Mouse (Mus musculus): ENCODE measurements around the gene Hhipl2. TPM values are rescaled to one million over a fixed set of nuclear protein-coding genes. Genes with fewer than 3 reads are reported as not detected.

Gene Hhipl2
- total RNA-seq, 2 experiments from 2014 or later = 0.19 to 0.29 TPM

DNA sequence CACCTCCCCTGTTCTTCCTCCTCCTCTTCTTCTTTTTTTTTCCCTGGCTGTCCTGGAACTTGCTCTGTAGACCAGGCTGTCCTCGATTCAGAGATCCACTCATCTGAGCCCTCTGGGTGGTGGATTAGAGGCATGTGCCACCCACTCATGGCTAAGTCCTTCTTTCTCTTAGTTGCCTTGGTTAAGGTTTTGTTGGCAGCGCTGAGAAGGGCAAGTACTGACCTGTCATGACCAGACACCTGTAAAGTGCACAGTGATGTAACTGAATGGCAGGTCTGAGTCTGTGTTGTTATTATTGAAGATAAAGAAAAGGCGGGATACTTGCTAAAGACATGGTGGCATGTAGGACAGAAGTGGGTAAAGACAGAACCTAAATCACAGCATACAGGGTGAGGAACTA is 14.6 kb upstream of the Hhipl2 start:
- no peak for DNase-seq (ENCODE audit: extremely low spot score in 1 of 2, low spot score in 2 of 2)
- TF ChIP-seq CTCF (IDR thresholded peaks at IDR 0.05) = no peak
- Histone ChIP-seq H3K4me3 (no peak overlapping the region), H3K27ac (no peak overlapping the region)
- intact Hi-C loops (cut with DNase I) = no loop called here

DNA sequence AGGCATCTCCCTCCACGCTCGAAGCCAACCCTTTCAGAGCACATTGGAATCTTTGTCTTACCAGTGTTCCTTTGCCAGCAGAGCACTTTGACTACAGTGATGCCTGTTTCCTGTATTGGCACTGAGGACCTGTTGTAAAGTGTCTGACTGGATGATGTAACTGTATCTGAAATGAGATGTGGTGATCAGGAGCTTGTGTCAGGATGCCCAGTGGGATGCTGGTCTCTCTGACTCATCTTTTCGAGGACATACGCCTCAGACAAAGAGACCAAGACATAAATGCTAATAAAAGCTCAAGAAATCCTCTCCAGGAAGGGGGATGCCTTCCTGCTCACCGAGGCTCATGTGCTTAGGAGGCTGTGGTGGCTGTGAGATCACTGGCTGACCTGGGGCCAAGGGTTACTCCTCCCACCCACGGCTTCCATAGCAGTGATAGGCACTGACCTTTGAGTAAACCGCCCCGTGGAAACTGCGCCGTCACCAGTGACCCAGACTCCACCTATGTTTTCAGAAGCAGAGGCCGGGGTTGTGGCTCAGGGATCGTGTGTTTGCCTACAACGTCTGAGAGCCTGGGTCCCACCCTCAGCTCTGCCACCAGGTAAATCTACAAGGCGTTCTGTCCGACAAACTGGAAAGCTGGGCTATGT is 3.8 kb upstream of the Hhipl2 start:
- intact Hi-C loops (cut with DNase I) = no loop called here
- no peak for DNase-seq (ENCODE audit: extremely low spot score in 1 of 2, low spot score in 2 of 2)
- Histone ChIP-seq H3K4me3 (no peak overlapping the region), H3K27ac (no peak overlapping the region)
- no peak for TF ChIP-seq CTCF (IDR thresholded peaks at IDR 0.05)

DNA sequence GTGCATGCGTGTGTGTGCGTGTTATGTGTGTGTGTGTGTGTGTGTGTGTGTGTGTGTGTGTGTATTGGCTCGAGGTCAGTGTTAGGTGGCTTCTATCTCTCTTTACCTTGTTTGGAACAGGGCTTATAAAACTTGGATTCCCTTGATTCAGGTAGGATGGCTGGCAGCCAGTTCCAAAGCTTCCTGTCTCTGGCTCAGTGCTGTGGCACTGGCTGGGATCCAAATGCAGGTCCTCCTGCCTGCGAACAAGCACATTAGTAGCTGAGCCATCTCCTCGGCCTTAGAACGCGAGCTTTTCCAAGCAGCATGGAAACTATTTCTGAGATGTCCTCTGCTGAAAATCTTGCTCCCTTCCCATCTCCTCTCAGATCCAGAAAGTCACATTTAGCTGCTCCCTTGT is 1.7 kb downstream of the Hhipl2 start:
- no peak for DNase-seq (ENCODE audit: extremely low spot score in 1 of 2, low spot score in 2 of 2)
- H3K4me3 ChIP-seq = no peak overlapping the region
- H3K27ac ChIP-seq = no peak overlapping the region
- no peak for TF ChIP-seq CTCF (IDR thresholded peaks at IDR 0.05)
- intact Hi-C loops (cut with DNase I) = no loop called here

DNA sequence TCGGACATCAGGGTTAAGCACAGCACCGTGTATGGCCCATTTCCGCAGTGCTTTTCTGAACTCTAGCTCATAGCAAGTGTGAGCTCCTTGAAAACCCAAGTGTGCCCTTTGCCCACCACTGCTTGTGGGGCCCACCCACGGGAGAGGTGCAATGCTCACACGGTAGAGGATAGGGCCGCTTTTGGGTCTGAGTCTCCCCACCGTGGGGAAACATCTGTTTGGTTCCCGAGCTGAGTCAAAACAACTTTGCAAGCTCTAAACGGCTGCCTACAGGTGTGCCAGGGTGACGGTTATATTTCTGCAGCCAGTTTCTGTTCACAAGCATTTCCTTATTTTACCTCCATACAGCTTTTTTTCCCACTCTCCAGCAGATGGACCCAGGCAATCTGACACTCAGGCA is 2.3 kb downstream of the Hhipl2 start:
- no peak overlapping the region for H3K27ac ChIP-seq

DNA sequence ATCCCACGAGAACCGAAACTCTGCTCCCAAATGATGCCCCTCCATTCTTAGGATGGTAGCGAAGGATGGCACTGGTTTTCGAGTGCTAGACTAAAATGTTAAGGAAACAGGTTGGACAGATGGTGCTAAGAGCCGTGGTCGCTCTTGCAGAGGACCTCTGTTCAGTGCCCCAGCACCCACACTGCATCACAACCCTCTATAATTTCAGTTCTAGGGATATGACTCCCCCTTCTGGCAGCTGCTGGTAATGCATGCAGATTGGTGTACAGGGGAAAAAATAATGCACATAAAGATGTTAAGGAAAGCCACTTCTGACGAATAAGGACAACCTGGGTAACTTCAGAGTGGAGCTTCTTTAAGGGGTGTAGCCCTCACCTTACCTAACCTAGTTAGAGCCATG is 6.1 kb downstream of the Hhipl2 start:
- intact Hi-C loops (cut with DNase I) = no loop called here
- DNase-seq (ENCODE audit: extremely low spot score in 1 of 2, low spot score in 2 of 2) = no peak
- TF ChIP-seq CTCF (IDR thresholded peaks at IDR 0.05) = peak; percentile 21
- no peak overlapping the region for H3K4me3 ChIP-seq
- no peak overlapping the region for H3K27ac ChIP-seq

More for the DNA sequence above, 2.3 kb downstream of the Hhipl2 start:
- no peak for TF ChIP-seq CTCF (IDR thresholded peaks at IDR 0.05)
- intact Hi-C loops (cut with DNase I) = no loop called here
- DNase-seq (ENCODE audit: extremely low spot score in 1 of 2, low spot score in 2 of 2) = no peak
- no peak overlapping the region for H3K4me3 ChIP-seq

DNA sequence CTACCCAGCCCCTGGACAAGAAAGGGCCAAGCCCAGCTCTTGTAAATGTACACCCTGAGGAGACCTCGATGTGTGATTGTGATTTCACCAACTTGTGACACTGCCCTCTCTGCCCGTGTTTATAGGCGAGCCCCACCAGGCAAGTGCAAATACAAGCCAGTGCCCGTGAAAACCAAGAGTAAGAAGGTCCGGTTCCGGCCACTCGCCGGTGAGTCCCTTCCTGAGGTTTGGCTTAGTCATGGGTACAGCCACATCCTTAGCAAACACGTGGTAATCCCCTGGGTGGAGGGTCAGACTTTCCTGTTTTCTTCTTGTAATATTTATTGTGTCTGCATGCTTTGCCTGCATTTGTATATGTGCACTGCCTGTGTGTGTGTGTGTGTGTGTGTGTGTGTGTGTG is 16.9 kb downstream of the Hhipl2 start:
- TF ChIP-seq CTCF (IDR thresholded peaks at IDR 0.05) = no peak
- intact Hi-C loops (cut with DNase I) = no loop called here
- H3K27ac ChIP-seq = no peak overlapping the region
- DNase-seq (ENCODE audit: extremely low spot score in 1 of 2, low spot score in 2 of 2) = no peak
- no peak overlapping the region for H3K4me3 ChIP-seq

DNA sequence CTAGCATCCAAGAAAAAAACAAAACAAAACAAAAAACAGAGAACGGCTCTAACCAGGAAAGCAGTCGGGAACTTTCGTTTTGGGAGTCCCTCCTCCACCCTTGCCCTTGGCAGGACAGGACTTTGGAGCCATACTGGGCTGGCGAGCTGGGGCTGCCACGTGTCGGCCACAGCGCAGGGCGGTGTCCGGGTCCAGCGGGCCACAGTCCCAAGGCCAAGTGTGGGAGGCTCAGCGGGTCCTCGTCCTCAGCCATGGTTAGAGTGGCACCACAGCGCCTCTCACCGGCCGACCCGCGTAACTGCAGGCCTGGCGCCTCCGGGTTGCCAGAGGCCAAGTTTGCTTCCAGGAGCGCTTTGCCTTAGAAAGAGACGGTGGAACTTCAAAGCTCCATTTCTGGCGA is 21.0 kb downstream of the Hhipl2 start:
- TF ChIP-seq CTCF (IDR thresholded peaks at IDR 0.05) = peak; percentile 80
- peak overlapping the region; percentile 34; the same call in 1 of the 2 replicates for H3K4me3 ChIP-seq
- DNase-seq (ENCODE audit: extremely low spot score in 1 of 2, low spot score in 2 of 2) = peak; percentile 52 to 69
- intact Hi-C loops (cut with DNase I) = loop anchor here (1.0 kb wide), 1 partner anchor 90 kb away; no protein-coding TSS in a partner anchor
- H3K27ac ChIP-seq = no peak overlapping the region

DNA sequence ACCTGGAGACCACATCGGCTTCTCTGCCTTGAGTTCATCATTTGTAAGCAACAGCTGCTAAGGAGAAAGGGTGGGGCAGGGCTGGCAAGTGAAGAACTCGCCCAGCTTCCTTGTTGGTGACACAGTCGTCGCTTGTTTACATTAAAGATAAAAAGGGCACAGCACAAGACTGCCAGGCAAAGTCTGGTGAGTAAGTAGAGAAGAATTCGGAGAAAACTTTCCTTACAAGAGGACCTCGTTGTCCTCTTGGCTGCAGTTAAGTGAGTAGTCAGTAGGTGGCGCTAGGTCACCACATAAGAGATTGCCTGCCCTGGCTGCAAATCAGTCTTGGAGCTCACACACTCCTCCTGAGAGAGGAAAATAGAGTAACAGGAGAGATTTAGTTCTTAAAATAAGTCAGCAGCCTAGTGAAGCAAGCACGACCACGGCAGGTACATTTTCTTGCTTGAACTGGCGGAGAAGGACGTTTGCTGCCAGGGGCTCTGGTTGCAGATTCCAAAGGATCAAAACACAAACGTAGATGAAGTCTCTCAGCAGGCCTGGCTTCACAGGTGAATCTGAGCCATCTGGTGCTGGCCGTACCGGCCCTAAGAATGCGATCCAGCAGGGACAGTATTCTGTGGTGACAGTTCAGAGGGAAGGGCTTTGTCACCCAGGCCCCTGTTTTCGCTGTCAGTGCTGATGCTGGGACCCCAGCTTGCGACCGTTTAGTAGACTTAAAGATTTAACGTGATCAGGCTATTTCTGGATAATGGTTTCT is 24.2 kb downstream of the Hhipl2 start:
- DNase-seq (ENCODE audit: extremely low spot score in 1 of 2, low spot score in 2 of 2) = peak; percentile 76 to 81
- peak; percentile 97 for TF ChIP-seq CTCF (IDR thresholded peaks at IDR 0.05)
- intact Hi-C loops (cut with DNase I) = loop anchor here (1.0 kb wide), 2 partner anchors 793 to 1349 kb away; no protein-coding TSS in a partner anchor
- no peak overlapping the region for H3K4me3 ChIP-seq
- H3K27ac ChIP-seq = no peak overlapping the region

DNA sequence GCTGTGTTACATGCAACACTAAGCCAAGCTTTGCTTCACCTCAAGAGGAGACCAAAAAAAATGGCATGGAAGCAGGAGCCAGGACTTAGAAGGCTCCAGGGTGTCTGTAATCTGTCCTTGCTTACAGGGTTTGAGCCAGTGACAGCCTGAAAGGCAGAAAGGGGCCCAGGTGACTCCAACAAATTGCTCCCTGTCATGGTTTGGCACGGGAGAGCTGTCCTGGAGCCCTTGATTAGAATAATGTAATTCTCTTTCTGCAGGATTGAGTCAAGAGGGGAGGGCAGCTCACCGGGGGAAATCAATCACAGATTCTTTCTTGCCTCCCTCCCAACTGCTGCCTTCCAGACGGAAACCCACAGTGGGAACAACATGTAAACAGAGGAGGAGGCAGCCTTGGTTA is 35.1 kb downstream of the Hhipl2 start:
- TF ChIP-seq CTCF (IDR thresholded peaks at IDR 0.05) = no peak
- Histone ChIP-seq H3K4me3 (no peak overlapping the region), H3K27ac (no peak overlapping the region)
- intact Hi-C loops (cut with DNase I) = no loop called here
- no peak for DNase-seq (ENCODE audit: extremely low spot score in 1 of 2, low spot score in 2 of 2)

Other genes starting within 250 kb of the Hhipl2 start
- 1 to 10 TPM; 5.4 to 7.7 TPM for gene Disp1, start 196.7 kb upstream of the Hhipl2 start, total RNA-seq (2021)
- 10 to 100 TPM; 51.6 to 56.5 TPM for gene Aida, start 121.6 kb upstream of the Hhipl2 start, total RNA-seq (2021)
- 10 to 100 TPM; 52.0 to 55.4 TPM for gene Brox, start 120.9 kb upstream of the Hhipl2 start, total RNA-seq (2021)
- gene Mia3, start 48.7 kb upstream of the Hhipl2 start, total RNA-seq (2021) = 100 to 1,000 TPM; 236 to 257 TPM
- 10 to 100 TPM; 18.9 to 19.9 TPM for gene Taf1a, start 29.2 kb upstream of the Hhipl2 start, total RNA-seq (2021)

Measured in left cerebral cortex, adult 2 months (tissue).